Mouse (Mus musculus) liver, embryonic 14.5 days (tissue): ENCODE results near the gene Themis3. TPM values are rescaled to one million over a fixed set of nuclear protein-coding genes. Genes with fewer than 3 reads are reported as not detected.

Experiments used
- ATAC-seq: fragments of 200-750 bp; cut with Nextera tagmentation; 2 replicates; pipeline ENCODE4 v1.8.0; 2017; ENCODE audit warnings: moderate number of reproducible peaks, mild to moderate bottlenecking, moderate library complexity; ENCODE audit not compliant: insufficient read depth
- DNase-seq, 3 experiments: peaks; one replicate each; pipeline ENCODE4 v3.0.0-alpha.2; 2012 to 2013; ENCODE audit warnings: low read depth in 3 of 3, low spot score in 3 of 3
- H3K27ac ChIP-seq: fragments of 300-500 bp; sonication (generic); 2 replicates; pipeline ENCODE4 v1.5.1; 2014; ENCODE audit warnings: moderate library complexity, mild to moderate bottlenecking, control low read depth, inconsistent platforms
- H3K27me3 ChIP-seq: fragments of 300-500 bp; sonication (generic); 2 replicates; pipeline ENCODE4 v1.6.1; 2014; ENCODE audit warnings: mild to moderate bottlenecking, low read length, moderate library complexity; ENCODE audit not compliant: control insufficient read depth, insufficient read depth
- H3K36me3 ChIP-seq: fragments of 300-500 bp; sonication (generic); replicated peaks from 2 replicates; pipeline ENCODE4 v1.6.1; 2014; ENCODE audit warnings: low read depth; ENCODE audit not compliant: control insufficient read depth, insufficient read depth
- H3K4me1 ChIP-seq, 2 experiments: fragments of 200-500 bp in 1 of 2; fragments of 300-500 bp in 1 of 2; sonication (generic) in 1 of 2; replicated peaks; 2 replicates each; pipeline ENCODE4 v1.6.1; 2012 to 2014; ENCODE audit warnings: antibody characterized with exemption in 1 of 2, inconsistent platforms in 1 of 2, low read length in 1 of 2; ENCODE audit not compliant: control insufficient read depth in 2 of 2, insufficient read depth in 2 of 2
- H3K4me2 ChIP-seq: fragments of 300-500 bp; sonication (generic); 2 replicates; pipeline ENCODE4 v1.6.1; 2014; ENCODE audit warnings: low read depth, mild to moderate bottlenecking, control low read depth, moderate library complexity
- H3K4me3 ChIP-seq, 2 experiments: fragments of 200-500 bp in 1 of 2; fragments of 300-500 bp in 1 of 2; sonication (generic) in 1 of 2; 2 replicates each; pipeline ENCODE4 v1.5.1; 2012 to 2014; ENCODE audit warnings: low read depth in 2 of 2, low read length in 2 of 2, mild to moderate bottlenecking in 2 of 2, control low read depth in 1 of 2, inconsistent platforms in 1 of 2, moderate library complexity in 1 of 2; ENCODE audit not compliant: insufficient read depth in 1 of 2
- H3K9ac ChIP-seq: fragments of 300-500 bp; sonication (generic); replicated peaks from 2 replicates; pipeline ENCODE4 v1.6.1; 2014; ENCODE audit warnings: mild to moderate bottlenecking, control low read depth, moderate library complexity
- H3K9me3 ChIP-seq: fragments of 300-500 bp; sonication (generic); 2 replicates; pipeline ENCODE4 v1.6.1; 2016; ENCODE audit warnings: low read length, mixed read lengths; ENCODE audit not compliant: control insufficient read depth
- CTCF ChIP-seq: IDR thresholded peaks from 2 replicates; pipeline ENCODE4 v1.5.1; 2016; ENCODE audit warnings: antibody characterized with exemption, low read depth, control low read depth
- EP300 ChIP-seq: IDR thresholded peaks from 2 replicates; pipeline ENCODE4 v1.6.1; 2016; ENCODE audit warnings: antibody characterized with exemption, low read depth
- WGBS: fragments of 180-500 bp; shearing (Covaris S2); extraction: QIAGEN DNeasy Blood & Tissue Kit; methylation state at CpG from one replicate; pipeline ENCODE4 v1.1.7; 2014; ENCODE audit not compliant: insufficient replicate concordance; 5-methylcytosine and 5-hydroxymethylcytosine counted together
- polyA plus RNA-seq, 2 experiments: library from polyadenylated mRNA; depleted of rRNA in 1 of 2; stranded (reverse) in 1 of 2; unstranded in 1 of 2; fragments of >200 nt; fragmentation: Nextera tagmentation in 1 of 2; extraction: Ambion mirVana in 1 of 2; gene quantifications; 2 replicates each; pipeline versions ENCODE4 v1.2.1 to v1.2.3; 2012 to 2014

The Themis3 gene
- polyA plus RNA-seq, 2 experiments = not detected

GRCm38 (mm10) chr17:66589864-66590263 is 4.6 kb downstream of the Themis3 start:
- WGBS = 51% methylated on average over 8 of the region's 8 CpGs

GRCm38 (mm10) chr17:66586741-66587140 is 7.7 kb downstream of the Themis3 start:
- Histone ChIP-seq H3K9me3 (no peaks in the 10 kb centered on the region), H3K27me3 (no peaks in the 10 kb centered on the region), H3K27ac (no peak overlapping the region), H3K36me3 (no peaks in the 10 kb centered on the region), H3K9ac (no peak overlapping the region), H3K4me2 (no peak overlapping the region), H3K4me1 (no peaks in the 10 kb centered on the region), H3K4me3 (no peak overlapping the region)
- ATAC-seq (no peak), DNase-seq (no peak)
- 66% methylated on average over 10 of the region's 10 CpGs for WGBS
- TF ChIP-seq EP300 (no peak), CTCF (no peak)

More at GRCm38 (mm10) chr17:66589864-66590263, 4.6 kb downstream of the Themis3 start:
- Histone ChIP-seq H3K4me2 (no peak overlapping the region), H3K27me3 (no peaks in the 10 kb centered on the region), H3K9me3 (no peaks in the 10 kb centered on the region), H3K9ac (no peak overlapping the region), H3K36me3 (no peaks in the 10 kb centered on the region), H3K27ac (no peak overlapping the region), H3K4me3 (no peak overlapping the region), H3K4me1 (no peaks in the 10 kb centered on the region)
- TF ChIP-seq CTCF (no peak), EP300 (no peak)
- ATAC-seq = no peak
- DNase-seq = no peak

- Histone ChIP-seq H3K36me3 (no peaks in the 10 kb centered on the region), H3K27me3 (no peaks in the 10 kb centered on the region), H3K9ac (no peak overlapping the region), H3K9me3 (no peaks in the 10 kb centered on the region), H3K4me3 (no peak overlapping the region), H3K27ac (no peak overlapping the region), H3K4me1 (no peaks in the 10 kb centered on the region), H3K4me2 (no peak overlapping the region)
- DNase-seq = no peak
- TF ChIP-seq EP300 (no peak), CTCF (no peak)
- no peak for ATAC-seq
- WGBS = 75% methylated on average over 13 of the region's 13 CpGs
Measured at GRCm38 (mm10) chr17:66586078-66586477, 8.3 kb downstream of the Themis3 start.

- TF ChIP-seq CTCF = no peak
- no peak for TF ChIP-seq EP300
- ATAC-seq = no peak
- 55% methylated on average over 5 of the region's 5 CpGs for WGBS
- Histone ChIP-seq H3K27me3 (no peaks in the 10 kb centered on the region), H3K4me2 (no peak overlapping the region), H3K4me3 (no peak overlapping the region), H3K4me1 (no peaks in the 10 kb centered on the region), H3K9ac (no peak overlapping the region), H3K27ac (no peak overlapping the region), H3K9me3 (no peaks in the 10 kb centered on the region), H3K36me3 (no peaks in the 10 kb centered on the region)
- no peak for DNase-seq
Measured at GRCm38 (mm10) chr17:66580990-66581389, 13.4 kb downstream of the Themis3 start.

GRCm38 (mm10) chr17:66578007-66578406 is 16.4 kb downstream of the Themis3 start:
- H3K4me1 ChIP-seq = no peaks in the 10 kb centered on the region
- H3K27me3 ChIP-seq = no peaks in the 10 kb centered on the region
- no peak overlapping the region for H3K27ac ChIP-seq
- no peak overlapping the region for H3K9ac ChIP-seq
- DNase-seq (no peak), ATAC-seq (no peak)
- H3K4me3 ChIP-seq = no peak overlapping the region
- 21% methylated on average over 6 of the region's 6 CpGs for WGBS
- H3K36me3 ChIP-seq = no peaks in the 10 kb centered on the region
- no peak overlapping the region for H3K4me2 ChIP-seq
- no peaks in the 10 kb centered on the region for H3K9me3 ChIP-seq
- TF ChIP-seq CTCF = peak; percentile 44
- TF ChIP-seq EP300 = no peak
